Mouse (Mus musculus): ENCODE results near the gene Krtap3-3.

DNA sequence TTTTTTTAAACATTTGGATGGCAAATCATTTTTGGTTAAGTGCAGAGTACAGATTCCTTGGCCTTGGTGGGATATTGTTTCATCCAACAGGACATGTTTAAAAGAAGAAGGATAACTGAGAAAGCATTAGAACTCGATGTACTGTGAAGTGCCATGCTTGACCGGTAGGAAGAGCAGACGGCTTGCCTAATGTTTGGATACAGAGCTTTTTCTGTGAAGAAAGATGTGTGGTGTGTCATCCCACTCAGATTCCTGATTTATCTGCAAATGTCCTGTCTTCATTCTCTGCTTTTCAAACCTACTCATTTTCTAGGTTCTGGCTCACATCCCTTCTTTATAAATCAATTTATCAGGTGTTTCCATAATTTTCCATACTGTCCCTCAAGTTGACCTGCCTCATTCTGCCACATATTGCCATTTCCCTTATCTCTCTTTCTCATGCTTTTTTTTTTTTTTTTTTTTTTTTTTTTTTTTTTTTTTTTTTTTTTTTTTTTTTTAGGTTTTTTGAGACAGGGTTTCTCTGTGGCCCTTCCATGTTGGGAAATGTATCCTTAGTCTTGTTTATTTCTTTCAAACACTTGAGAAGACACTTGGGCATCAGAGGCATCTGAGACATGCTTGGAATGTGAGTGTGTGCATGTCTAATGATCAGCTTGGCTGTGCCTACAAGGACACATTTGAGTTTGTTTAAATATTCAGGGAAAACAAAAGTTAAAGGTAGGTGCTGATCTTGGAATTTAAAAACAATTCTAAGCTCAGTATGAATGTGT lies 7.5 kb upstream of the Krtap3-3 start:
- TF ChIP-seq POLR2AphosphoS5 (IDR thresholded peaks at IDR 0.05; ENCODE audit: insufficient replicate concordance, low read depth, low read length) = no peak
- no peak for TF ChIP-seq CTCF (IDR thresholded peaks at IDR 0.05; ENCODE audit: low read depth, low read length)
- TF ChIP-seq TAL1 (conservative IDR thresholded peaks at IDR 0.05; ENCODE audit: low read depth, low read length) = no peak

Measured in G1E (cell line).